ENCODE assay signal across 39 mouse cellular contexts in genomic region chr1:74190471-74190870, GRCm38 (mm10). TPM values are rescaled to one million over a fixed set of nuclear protein-coding genes. Genes with fewer than 3 reads are reported as not detected.
DNase-seq lines count a peak whose midpoint lies in the region; TF ChIP-seq lines count a peak whose summit lies in the region.
"Had no signal": no experiment of that assay in that cellular context is flagged by ENCODE, and none has a peak within 500 bp of the region (broad histone marks: within the 10 kb centered on the region; RNA-seq: fewer than 3 reads in every experiment).

No protein-coding gene starts in this region.

- peaks cover 18% of the 10 kb centered on the region for H3K4me1 ChIP-seq in liver, adult 2 months (ENCODE audit: control insufficient read depth, insufficient read depth, low read length)
- peaks cover 8% of the 10 kb centered on the region for H3K4me1 ChIP-seq in brown adipose tissue, adult 24 weeks (ENCODE audit: control insufficient read depth, insufficient read depth, insufficient read length, low read length)
- H3K4me1 ChIP-seq: embryonic facial prominence, embryonic 10.5 days; embryonic facial prominence, embryonic 15.5 days; forebrain, embryonic 13.5 days; heart, embryonic 15.5 days; hindbrain, embryonic 12.5 days; intestine, embryonic 15.5 days; lung, embryonic 15.5 days; neural tube, embryonic 12.5 days had no signal

- 30% methylated on average over 7 of the region's 7 CpGs for WGBS in liver, adult 2 months

- TF ChIP-seq CTCF in liver, adult 2 months (IDR thresholded peaks at IDR 0.05; ENCODE audit: low read depth, low read length) = no peak

- DNase-seq in gastrocnemius, adult 18-20 months (ENCODE audit: low spot score) = peak; percentile 6
- DNase-seq in gastrocnemius, adult 8-10 months (ENCODE audit: low spot score in 2 of 2) = no peak
- peak; percentile 95 for DNase-seq in liver, adult 2 months (ENCODE audit: extremely low read depth, low read depth, low spot score)
- DNase-seq in liver = no peak
- peak; percentile 30 to 42 for DNase-seq in lung, postnatal 4 days
- DNase-seq in thymus, postnatal 10 days (ENCODE audit: low spot score in 2 of 2) = no peak
- DNase-seq: cerebellum, adult 2 months; cerebellum, postnatal 14 days; kidney, adult 8-10 months; layer of hippocampus, postnatal 36 days; left cerebral cortex, postnatal 4 days; right cerebral cortex, adult 18-20 months; thymus, adult 2 months; thymus, postnatal 4 days had no signal

- H3K27me3 ChIP-seq in liver, adult 2 months (ENCODE audit: control insufficient read depth, insufficient read depth, low read length) = no peaks in the 10 kb centered on the region
- H3K27me3 ChIP-seq: embryonic facial prominence, embryonic 15.5 days; forebrain, embryonic 13.5 days; heart, embryonic 15.5 days; hindbrain, embryonic 12.5 days; intestine, embryonic 15.5 days; lung, embryonic 15.5 days; neural tube, embryonic 12.5 days had no signal

- no peak overlapping the region for H3K9ac ChIP-seq in liver, adult 2 months (ENCODE audit: low read depth, low read length)
- H3K9ac ChIP-seq: embryonic facial prominence, embryonic 15.5 days; forebrain, embryonic 13.5 days; heart, embryonic 15.5 days; hindbrain, embryonic 12.5 days; intestine, embryonic 15.5 days; liver, embryonic 14.5 days; lung, embryonic 15.5 days; neural tube, embryonic 12.5 days had no signal

- H3K36me3 ChIP-seq in liver, adult 2 months (ENCODE audit: control insufficient read depth, insufficient read depth, low read length) = no peaks in the 10 kb centered on the region
- H3K36me3 ChIP-seq: embryonic facial prominence, embryonic 10.5 days; embryonic facial prominence, embryonic 15.5 days; heart, embryonic 15.5 days; hindbrain, embryonic 12.5 days; intestine, embryonic 15.5 days; lung, embryonic 15.5 days; neural tube, embryonic 12.5 days had no signal

- H3K4me3 ChIP-seq in liver, adult 2 months (ENCODE audit: insufficient read depth, low read depth, low read length) = no peak overlapping the region
- no peak overlapping the region for H3K4me3 ChIP-seq in brown adipose tissue, adult 24 weeks (ENCODE audit: insufficient read depth, low read depth, low read length)
- H3K4me3 ChIP-seq: embryonic facial prominence, embryonic 10.5 days; embryonic facial prominence, embryonic 15.5 days; forebrain, embryonic 13.5 days; heart, embryonic 15.5 days; hindbrain, embryonic 12.5 days; intestine, embryonic 15.5 days; lung, embryonic 15.5 days; myocyte; neural tube, embryonic 12.5 days had no signal

- no peaks in the 10 kb centered on the region for H3K79me2 ChIP-seq in liver, adult 2 months (ENCODE audit: control insufficient read depth, insufficient read depth, low read length)

- no peak for TF ChIP-seq POLR2A in liver, adult 2 months (IDR thresholded peaks at IDR 0.05; ENCODE audit: extremely low read depth, insufficient read depth, low read length)

- peak overlapping the region; percentile 63 for H3K27ac ChIP-seq in liver, adult 2 months (replicated peaks; ENCODE audit: insufficient read depth, low read depth, low read length)
- H3K27ac ChIP-seq in brown adipose tissue, adult 24 weeks (replicated peaks; ENCODE audit: low read depth, low read length) = peak overlapping the region; percentile 89
- H3K27ac ChIP-seq: embryonic facial prominence, embryonic 10.5 days; embryonic facial prominence, embryonic 15.5 days; forebrain, embryonic 13.5 days; heart, embryonic 15.5 days; hindbrain, embryonic 12.5 days; hindbrain, postnatal 0 days; intestine, embryonic 15.5 days; kidney, postnatal 0 days; liver, embryonic 14.5 days; lung, embryonic 15.5 days; neural tube, embryonic 12.5 days; stomach, postnatal 0 days had no signal

RNA-seq across cellular contexts. Expression of gene Cxcr1, which starts 4.0 kb away (rescaled TPM):
- total RNA-seq in gastrocnemius, adult 18-20 months (2021) = not detected
- total RNA-seq in gastrocnemius, adult 8-10 months (2022) = not detected
- not detected in 2 replicates for total RNA-seq in liver, adult 2 months (2014; rRNA removed)
- not detected in 2 replicates for polyA plus RNA-seq in liver, adult 2 months (2012; rRNA removed)
- polyA plus RNA-seq in brown adipose tissue, adult 24 weeks (2012; ENCODE audit: insufficient read depth, insufficient read length, missing spikeins) = not detected in 2 replicates
- total RNA-seq: adrenal gland, adult 18-20 months; gastrocnemius, postnatal 4 days; heart, adult 8-10 months; heart, postnatal 25 days; hindbrain, postnatal 0 days; layer of hippocampus, postnatal 36 days; left cerebral cortex, postnatal 4 days; midbrain, postnatal 0 days had no signal
- polyA plus RNA-seq: brain, embryonic 14.5 days; CD4-positive, CD25-positive, alpha-beta regulatory T cell, adult 4 months; cerebellum, adult 2 months; cortical plate, adult 2 months; embryonic facial prominence, embryonic 10.5 days; embryonic facial prominence, embryonic 15.5 days; forebrain, embryonic 13.5 days; heart, embryonic 15.5 days; hindbrain, embryonic 12.5 days; hindbrain, postnatal 0 days; intestine, embryonic 15.5 days; kidney, postnatal 0 days; large intestine, adult 2 months; limb, embryonic 14.5 days; liver, embryonic 14.5 days; lung, embryonic 15.5 days; midbrain, embryonic 11.5 days; midbrain, postnatal 0 days; myocyte; neural tube, embryonic 12.5 days; thymus, adult 2 months had no signal

RNA-seq across cellular contexts. Expression of gene Cxcr2, which starts 36.7 kb away (rescaled TPM):
- not detected for total RNA-seq in gastrocnemius, adult 18-20 months (2021)
- not detected for total RNA-seq in gastrocnemius, adult 8-10 months (2022)
- total RNA-seq in liver, adult 2 months (2014; rRNA removed) = 0.07 TPM in 1 of 2 replicates, not detected in the other
- polyA plus RNA-seq in liver, adult 2 months (2012; rRNA removed) = 0.13 and 0.15 TPM in 2 replicates
- polyA plus RNA-seq in brown adipose tissue, adult 24 weeks (2012; ENCODE audit: insufficient read depth, insufficient read length, missing spikeins) = not detected in 2 replicates
- polyA plus RNA-seq: CD4-positive, CD25-positive, alpha-beta regulatory T cell, adult 4 months; cortical plate, adult 2 months; hindbrain, embryonic 12.5 days; myocyte had no signal

RNA-seq across cellular contexts. Expression of gene Arpc2, which starts 45.4 kb away (rescaled TPM):
- total RNA-seq in gastrocnemius, adult 18-20 months (2021) = 10 to 100 TPM; 71.0 to 82.9 TPM
- total RNA-seq in gastrocnemius, adult 8-10 months (2022) = 10 to 100 TPM; 70.0 to 81.5 (median 72.2) TPM
- 83.4 and 96.3 TPM in 2 replicates for total RNA-seq in liver, adult 2 months (2014; rRNA removed)
- polyA plus RNA-seq in liver, adult 2 months (2012; rRNA removed) = 59.2 and 70.5 TPM in 2 replicates
- 131 and 169 TPM in 2 replicates for polyA plus RNA-seq in brown adipose tissue, adult 24 weeks (2012; ENCODE audit: insufficient read depth, insufficient read length, missing spikeins)

Comparison
In these comparisons a context has a peak if more than half of its experiments do, and no peak if none do; other contexts are left out.
1. DNase-seq: peak in gastrocnemius, adult 18-20 months (single experiment), liver, adult 2 months (single experiment) and lung, postnatal 4 days (2 of 2); none in gastrocnemius, adult 8-10 months (0 of 2), liver (single experiment) and thymus, postnatal 10 days (0 of 2).